Mouse (Mus musculus) natural killer cell, adult 2 months (primary cell): Measurements from ENCODE around the gene Lrp3.
"Not testable (repeated sequence)": the region's sequence is repeated elsewhere in the genome, so short reads cannot be mapped to it uniquely, and the experiment has no call there.

ENCODE experiments used
- DNase-seq, 2 experiments: peaks; one replicate each; pipeline ENCODE4 v3.0.0; 2022; ENCODE audit warnings: low spot score in 2 of 2

Gene Lrp3

DNA sequence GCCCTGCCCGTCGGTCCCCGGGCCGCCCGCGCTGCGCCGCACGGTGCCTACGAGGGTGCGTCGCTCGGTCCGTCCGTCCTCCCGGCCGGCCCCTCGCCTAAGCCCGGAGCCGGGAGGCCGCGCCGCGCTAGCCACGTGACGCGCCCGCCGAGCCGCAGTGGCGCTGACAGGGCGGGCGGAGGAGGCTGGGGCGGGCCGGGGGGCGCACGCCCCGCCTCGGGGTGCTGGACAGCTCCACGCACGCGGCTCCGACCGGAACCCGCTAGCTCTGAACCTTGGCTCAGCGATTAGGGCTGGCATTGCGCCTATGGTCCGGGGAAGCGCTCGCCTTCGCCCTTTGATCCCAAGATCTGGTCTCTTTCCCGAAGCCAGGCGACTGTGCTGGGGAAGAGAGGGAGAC is at the start of gene Lrp3:
Gene Lrp3, minus strand, starts transcription at position 274 of the 400 bp plus-strand sequence.
- DNase-seq: no peak

DNA sequence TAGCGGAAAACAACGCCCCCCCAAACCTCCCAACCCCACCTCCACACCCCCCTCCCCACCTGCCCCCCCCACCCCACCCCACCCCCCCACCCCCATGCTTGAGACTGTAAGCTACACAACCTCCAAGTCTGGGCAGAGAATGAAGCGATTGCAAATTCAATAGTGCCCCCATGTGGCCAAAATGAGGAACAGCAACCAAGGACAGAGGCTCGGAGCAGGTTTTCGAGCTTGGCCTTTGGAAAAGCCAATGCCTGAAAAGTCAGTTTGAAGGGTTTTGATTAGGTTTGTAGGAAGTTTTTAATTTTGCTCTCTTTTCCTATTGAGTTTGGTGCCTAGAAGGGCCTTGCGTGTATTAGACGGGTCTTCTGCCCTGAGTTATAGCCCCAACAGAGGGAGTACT is 49.4 kb upstream of the Lrp3 start:
- peak; percentile 42 to 49 for DNase-seq

DNA sequence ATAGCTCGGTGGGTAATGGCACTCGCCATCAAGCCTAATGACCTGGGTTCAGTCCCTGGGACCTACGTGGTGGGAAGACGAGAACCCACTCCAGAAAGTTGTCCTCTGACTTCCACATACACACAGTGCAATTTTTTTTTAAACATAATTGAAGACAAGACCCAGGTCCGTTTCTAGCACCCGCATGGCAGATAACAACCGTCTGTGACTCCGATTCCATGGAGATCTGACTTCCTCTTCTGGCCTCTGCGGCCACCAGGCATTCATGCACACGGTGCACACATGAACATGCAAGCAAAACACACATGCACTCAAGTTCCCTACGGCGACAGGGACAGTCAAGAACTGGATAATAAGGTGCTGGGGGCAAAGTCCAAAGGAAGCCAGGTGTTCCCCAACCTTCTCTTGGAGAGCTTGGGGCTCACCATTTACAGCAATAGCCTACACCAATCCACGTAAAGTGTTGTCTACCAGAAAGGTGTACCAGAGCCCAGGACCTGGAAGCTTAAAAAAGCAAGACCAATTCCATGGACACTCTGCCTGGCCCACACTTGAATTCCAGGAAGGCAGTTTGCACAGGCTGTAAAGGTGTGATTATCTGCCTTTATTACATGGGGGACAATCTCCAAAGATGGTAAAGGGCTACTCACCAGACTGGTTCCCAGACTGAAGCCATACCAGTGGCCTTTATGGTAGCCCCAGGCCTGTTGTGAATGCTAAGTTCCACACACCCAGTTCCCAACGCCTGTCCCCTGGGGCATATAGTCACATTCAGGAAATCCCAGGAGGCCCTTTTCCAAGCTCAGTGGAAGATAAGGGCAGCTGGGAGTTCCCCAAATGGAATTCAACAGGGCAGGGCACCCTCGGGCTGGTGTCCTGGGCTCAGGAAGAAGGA is 48.5 kb upstream of the Lrp3 start:
- no peak for DNase-seq

DNA sequence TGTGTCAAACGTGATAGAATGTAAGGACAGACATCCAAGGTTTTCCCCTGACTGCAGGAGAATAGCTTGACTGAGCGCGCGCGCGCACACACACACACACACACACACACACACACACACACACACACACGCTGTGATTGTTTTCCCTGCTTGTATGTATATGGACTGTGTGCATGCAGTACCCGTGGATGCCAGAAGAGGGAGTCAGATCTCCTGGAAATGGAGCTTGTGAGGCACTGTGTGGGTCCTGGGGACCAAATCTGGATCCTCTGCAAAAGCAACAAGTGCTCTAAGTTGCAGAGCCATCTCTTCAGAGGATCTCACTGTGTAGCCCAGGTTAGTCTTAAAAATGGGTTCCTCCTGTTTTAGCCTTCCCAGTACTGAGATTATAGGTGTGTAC is 44.1 kb upstream of the Lrp3 start:
- DNase-seq: no peak

DNA sequence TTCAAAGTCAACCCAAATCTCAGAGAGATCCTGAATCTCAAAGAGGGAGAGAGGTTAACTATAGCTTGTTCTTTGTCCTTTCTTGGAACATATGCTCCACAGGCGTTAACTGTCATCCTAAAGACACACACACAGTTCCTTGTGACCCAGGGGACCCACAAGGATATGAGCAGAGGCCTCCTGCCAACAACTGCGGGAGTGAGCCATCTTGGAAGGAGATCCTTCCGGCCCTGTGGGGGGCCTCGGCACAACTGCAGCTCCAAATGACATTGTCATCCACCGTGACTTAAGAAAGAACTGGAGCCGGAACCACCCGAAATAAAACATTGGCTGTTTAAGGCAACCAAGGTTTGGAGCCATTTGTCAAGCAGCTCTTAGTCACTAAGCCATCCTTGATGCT is 43.0 kb upstream of the Lrp3 start:
- DNase-seq: no peak

DNA sequence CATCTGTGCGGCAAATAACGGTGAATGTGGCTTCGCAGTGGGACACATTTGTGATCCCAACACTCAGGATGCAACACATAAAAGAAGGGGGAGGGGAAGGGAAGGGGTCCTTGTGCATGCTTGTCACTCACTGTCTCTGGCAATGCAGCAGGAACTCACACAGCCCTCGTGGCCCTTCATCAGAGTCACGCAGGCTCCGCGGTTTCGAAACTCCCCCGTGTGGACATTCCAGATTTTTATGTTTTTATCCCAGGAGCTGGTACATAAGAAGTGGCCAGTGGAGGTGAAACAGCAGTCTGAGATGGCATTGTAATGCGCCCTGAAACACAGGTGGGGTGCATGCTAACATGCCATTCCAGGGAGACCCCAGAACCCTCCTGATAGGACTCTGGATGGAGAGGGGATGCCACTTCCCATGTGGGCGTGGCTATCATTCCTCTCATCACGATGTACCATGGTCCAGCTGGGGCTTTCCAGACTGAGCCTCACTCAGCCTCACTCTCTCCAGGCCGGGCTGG is 36.8 kb upstream of the Lrp3 start:
- DNase-seq: no peak

DNA sequence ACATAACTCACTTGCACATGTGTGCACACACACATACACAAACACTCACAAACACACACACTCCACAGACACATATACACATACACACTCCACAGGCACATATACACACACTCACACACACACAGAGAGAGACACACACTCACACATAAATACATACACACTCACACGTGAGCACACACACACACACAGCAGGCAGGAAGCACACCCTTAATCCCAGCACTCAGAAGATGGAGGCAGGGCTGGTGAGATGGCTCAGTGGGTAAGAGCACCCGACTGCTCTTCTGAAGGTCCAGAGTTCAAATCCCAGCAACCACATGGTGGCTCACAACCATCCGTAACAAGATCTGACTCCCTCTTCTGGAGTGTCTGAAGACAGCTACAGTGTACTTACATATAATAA is 22.6 kb upstream of the Lrp3 start:
- DNase-seq: not testable (repeated sequence)

DNA sequence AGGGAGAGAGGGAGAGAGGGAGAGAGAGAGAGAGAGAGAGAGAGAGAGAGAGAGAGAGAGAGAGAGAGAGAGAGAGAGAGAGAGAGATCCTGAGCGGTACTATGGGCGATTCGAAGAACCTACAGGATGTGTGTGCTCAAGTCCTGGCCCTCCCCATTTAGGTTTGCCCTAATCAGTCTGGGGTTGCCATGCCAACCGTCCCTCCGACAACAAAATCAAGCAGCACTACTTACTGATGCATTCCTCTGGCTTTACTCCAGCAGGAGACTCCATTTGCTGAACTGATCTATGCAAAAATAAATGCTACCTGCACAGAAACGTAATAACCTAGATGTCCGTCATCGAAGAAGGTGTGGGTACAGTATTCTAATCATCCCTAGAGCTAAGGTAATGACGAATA is 20.0 kb upstream of the Lrp3 start:
- DNase-seq: peak; percentile 61 to 68

DNA sequence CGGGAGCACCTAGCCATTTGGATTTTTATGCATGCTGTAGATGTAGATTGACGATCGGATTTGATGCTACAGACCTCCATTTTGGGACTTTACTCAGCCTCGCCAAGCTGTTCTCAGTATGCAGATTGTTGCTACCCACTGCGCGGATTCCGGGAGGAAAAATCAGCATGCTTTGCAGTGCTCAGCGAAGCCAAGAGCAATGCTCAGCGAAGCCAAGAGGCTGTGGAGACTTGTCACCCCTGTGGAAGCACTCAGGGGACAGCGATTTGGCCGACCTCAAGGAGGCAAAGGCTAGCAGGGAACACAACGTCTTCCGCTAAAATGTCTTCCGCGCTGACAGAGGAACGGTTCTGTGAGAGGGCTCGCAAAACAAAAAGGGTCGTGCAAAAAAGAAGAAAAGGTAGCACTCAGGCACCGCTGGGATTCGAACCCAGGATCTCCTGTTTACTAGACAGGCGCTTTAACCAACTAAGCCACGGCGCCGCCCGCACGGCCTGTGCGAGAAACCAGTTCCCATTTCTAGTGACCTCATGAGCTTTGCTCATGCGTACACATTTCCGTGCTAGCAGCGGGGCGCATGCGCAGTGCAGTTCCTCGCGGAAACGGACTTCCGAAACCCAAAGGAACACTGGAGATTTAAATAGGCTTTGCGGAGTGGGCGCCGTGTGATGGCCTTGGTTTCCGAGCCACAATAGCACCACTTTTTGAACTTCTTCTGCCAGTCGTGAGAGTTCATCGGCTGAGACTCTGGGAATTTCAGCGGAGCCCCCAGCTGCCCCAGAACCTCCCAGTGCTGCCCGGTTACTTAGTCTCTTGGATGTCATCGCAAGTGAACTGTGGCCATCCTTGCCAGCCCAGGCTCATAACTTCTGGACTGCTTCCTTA is 19.3 kb upstream of the Lrp3 start:
- peak; percentile 96 for DNase-seq

DNA sequence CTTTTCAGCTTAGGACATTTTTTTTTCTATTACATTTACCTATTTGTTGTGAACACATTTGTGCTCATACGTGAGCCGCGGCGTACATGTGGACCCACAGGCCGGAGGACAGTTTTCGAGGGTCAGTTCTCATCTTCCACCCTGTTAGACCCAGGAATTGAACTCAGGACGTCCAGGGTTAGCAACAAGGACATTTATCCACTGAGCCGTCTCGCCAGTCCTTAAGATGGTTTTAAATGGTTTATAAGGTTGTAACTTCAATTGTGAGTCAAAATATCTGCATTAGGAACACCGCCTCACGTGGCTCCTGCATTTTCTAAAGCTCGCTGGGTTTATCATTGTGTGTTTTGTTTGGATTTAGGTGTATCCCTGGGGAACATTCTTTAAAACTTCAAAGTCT is 18.6 kb upstream of the Lrp3 start:
- DNase-seq: no peak

DNA sequence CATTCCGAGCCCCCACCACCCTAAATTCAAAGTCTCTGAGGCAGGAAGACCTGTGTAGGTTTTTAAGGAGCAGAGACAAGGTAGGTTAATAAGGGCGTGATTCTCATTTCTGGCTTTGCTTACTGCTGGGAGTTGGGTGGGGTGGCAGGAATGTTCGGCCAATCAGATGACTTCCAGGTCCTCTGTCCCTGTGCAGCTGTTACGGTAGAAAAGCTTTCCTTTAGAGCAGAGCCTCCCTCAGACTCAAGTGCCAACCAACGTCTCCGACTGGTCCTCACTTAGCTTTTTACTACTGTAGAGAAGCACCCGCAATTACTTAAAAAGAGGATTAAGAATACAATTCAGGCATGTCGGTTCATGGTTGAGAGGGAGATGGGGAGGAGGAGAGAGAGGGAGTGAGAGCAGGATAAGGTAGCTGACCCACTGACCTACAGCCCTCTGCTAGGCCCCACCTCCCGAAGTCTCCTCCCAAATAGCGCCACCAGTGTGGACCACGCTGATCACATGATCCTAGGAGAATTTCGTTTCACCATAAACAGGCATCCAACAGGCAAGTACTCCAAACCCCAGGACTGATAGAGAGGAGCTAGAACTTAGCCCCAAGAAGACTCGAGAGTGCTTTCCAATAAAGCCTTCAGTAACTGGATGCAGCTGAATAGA is 17.6 kb upstream of the Lrp3 start:
- DNase-seq: no peak

DNA sequence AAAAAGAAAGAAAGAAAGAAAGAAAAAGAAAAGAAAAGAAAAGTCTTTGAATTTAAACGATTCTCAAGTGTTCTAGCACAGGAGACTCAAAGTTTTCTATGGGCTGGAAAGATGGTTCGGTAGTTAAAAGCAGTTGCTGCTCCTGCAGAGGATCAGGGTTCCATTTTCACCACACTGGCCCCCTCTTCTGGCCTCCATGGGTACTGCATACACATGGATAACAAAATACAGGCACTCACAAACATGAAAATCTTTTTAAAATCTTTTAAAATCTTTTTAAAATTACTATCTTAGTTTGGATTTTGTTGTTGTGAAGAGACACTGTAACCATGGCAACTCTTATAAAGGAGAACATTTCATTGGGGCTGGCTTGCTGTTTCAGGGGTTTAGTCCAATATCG is 15.0 kb upstream of the Lrp3 start:
- no peak for DNase-seq

DNA sequence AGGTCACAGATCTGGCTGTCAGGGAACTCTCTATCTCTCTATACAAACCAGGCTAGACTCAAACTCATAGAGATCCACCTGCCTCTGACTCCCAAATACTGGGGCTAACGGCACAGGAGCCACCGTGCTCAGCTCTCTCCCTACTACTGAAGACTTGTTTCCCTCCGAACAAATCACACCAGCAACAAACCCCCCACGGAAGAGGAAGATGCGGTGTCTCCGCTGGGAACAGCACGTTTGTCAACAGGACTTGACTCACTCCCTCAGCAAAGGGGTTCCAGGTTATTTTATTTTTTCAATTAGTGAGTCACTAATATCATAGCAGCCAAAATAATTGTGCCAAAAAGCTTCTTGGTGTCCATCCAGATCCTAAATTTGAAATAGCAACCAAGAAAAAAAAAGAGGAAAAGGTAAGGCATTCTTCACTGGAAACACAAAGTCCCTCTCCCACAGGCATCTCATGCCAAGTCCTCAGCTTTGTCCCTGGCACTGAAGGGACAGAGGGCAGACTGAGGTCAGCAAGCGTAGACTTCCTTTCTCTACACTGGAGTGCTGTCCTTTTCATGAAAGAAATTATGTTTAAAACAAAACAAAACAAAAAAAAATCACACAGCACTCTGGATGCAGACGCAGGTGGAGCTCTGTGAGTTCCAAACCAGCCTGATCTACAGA is 5.5 kb upstream of the Lrp3 start:
- no peak for DNase-seq

DNA sequence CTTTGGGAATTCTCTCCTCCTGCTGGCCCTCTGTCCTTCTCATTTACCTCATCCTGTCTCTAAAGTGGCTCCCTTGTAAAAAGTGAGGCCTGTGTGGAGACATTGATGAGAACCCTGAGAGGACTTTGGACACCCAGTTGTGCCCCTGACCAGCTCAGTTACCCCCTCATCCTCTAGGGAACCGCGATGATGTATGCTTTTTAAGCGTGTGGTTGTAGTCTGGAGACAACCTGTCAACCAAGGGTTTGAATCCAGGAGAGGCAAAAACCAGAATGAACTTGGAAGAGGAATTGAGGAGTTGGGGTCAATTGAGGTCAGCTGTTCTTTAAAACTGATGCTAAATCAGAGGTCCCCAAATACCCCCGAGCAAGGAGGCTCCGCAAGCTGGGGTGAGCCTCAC is 433 bp upstream of the Lrp3 start:
- DNase-seq: no peak

DNA sequence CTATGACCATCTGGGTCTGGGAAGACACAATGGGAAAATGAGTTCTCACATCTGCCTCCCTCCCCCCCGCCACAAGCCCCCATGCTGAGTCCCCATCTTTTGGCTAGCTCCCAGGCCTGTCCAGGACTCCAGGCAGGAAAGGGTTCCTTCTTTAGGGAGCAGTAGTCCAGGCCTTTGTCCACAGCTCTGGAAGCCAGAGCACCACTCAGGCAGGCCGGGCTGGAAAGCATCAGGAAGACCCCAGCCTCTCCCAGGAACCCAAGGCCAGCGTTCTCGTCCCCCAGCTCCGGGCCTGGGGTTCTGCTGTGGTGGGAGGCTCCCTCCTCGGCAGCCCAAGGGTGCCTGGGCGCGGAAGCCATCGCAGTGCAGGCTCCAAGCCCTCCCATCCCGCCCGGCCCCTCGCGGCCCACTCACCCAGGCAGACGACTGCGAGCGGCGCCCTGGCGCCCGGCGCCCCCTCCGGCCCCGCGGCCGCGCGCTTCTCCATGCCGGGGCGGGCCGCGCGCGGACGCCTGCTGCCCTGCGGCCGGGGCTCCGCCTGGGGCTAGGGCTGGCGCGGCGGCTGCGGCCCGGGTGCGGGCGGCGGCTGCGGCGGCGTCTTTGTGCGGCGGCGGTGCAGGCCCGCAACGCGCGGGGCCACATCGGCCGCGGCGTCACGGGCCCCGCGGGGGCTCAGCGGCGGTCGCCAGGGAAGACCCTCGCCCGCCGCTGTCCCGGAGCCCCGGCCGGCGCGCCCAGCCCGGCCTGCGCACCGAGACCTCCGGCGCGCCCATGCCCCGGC is 666 bp downstream of the Lrp3 start:
- no peak for DNase-seq

DNA sequence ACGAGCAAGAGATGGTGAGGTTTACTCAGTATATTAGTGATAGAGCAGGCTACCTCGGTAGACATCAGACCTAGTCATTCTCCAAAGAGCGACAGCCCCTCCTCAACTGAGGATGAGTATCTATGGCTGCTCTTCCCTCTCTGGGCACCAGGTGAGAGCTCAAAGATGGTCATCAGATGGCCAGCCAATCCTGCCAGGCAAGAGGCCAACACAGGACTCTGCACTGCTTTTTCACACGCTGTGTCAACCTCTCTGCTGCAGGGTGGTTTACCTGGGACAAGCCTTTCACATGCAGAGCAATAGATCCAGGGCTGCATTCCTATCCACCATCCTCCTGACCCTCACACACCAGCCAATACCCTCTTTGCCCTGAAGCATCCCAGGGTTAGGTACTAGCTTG is 3.5 kb downstream of the Lrp3 start:
- no peak for DNase-seq

DNA sequence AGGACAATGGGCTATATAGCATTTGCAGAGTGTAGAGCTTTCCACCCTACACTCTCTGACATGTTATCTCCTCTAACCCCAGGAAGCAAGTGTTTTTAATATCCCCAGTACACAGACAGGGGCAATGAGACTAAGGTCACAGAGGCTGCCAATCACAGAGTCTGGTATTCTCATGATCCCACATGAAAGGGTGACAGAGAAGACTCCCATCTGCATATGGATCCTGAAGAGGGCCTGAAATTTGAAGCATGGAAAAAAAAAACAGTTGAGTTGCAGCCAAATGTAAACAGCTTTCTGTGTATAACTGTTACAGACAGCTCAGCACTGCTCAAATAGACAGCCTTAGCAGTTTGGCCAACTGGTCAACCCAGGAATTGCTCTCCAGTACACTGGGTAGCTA is 15.5 kb downstream of the Lrp3 start:
- DNase-seq: no peak

DNA sequence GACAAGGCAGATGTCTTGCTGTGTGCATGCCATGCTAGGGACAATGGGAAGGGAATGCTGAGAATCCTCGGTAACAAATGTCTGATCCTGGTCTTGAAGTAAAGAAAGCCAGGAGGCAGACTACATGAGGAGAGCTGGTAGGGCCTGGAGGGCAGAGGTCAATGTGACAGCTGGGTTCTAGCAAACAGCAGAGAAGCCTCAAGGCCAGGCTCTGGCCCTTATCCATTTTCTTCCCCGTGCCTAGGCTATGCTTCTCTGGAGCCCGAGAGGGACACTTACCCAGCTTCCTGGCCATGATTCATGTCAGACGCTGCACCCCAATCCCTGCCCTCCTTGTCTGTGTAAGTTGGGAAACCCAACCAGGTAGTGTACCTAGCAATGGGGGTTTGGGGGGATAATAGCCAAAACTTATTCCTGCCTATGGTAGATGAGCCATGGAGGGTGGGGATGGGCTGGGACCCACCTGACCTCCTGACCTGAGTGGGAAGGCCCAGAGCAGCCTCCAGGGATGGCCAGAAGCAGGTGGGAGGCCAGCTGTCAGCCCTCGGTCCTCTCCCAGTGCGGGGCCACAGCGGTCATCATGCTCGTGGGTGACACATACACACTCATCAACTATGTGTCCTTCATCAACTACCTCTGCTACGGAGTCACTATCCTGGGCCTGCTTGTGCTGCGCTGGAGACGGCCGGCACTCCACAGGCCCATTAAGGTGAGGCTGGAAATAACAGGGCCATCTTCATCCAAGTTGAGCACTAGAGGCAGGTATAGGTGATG is 16.1 kb downstream of the Lrp3 start:
- DNase-seq: no peak

DNA sequence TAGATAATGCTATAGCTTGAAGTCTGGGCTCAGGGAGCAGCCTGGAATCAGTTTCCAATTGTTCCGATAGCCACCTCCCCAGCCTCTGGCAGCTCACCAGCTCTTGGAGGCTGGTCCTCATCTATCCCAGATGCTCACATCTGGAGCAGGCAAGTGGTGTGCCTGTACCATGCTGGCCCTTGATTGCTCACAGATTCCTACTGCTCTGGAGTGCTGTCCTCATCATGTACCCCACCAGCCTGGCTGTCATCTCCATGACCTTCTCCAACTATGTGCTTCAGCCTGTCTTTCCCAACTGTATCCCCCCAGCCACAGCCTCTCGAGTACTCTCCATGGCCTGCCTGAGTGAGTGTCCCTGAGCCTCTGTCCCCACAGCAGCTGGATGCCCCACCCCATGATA is 18.3 kb downstream of the Lrp3 start:
- no peak for DNase-seq

DNA sequence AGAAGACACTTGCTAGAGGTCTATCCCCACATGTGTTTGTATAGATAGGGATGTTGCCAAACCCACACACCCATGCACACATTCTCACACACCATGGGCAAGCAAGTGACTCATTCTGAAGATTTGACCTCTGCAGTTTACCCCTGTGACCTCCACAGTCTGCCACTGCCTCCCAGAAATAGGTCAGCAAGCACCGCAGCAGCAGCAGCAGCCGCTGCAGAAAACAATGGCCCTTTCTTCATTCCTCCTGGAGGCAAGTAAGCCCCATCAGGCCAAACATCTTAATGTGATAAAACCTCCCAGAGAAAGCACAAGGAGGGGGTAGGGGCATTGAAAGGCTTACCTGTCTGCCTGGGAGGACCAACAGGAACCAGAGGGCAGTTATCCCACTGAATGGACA is 24.0 kb downstream of the Lrp3 start:
- no peak for DNase-seq
